Mouse (Mus musculus) bone marrow, adult 2 months (tissue): ENCODE data around the gene Dvl3. TPM values are rescaled to one million over a fixed set of nuclear protein-coding genes. Genes with fewer than 3 reads are reported as not detected.
"Not testable (repeated sequence)": the region's sequence is repeated elsewhere in the genome, so short reads cannot be mapped to it uniquely, and the experiment has no call there.

Source experiments
- H3K27ac ChIP-seq: fragments of 200-500 bp; 2 replicates; pipeline ENCODE4 v1.5.1; 2012; ENCODE audit warnings: low read depth, mild to moderate bottlenecking, control low read depth, inconsistent platforms, low read length; ENCODE audit not compliant: control insufficient read depth, poor library complexity, insufficient read depth
- H3K4me1 ChIP-seq: fragments of 200-500 bp; 2 replicates; pipeline ENCODE4 v1.6.1; 2011; ENCODE audit warnings: low read length; ENCODE audit not compliant: control insufficient read depth, insufficient read depth
- H3K4me3 ChIP-seq: fragments of 200-500 bp; replicated peaks from 2 replicates; pipeline ENCODE3; 2011; ENCODE audit warnings: mild to moderate bottlenecking, low read depth, low read length, control low read depth; ENCODE audit not compliant: control insufficient read depth
- CTCF ChIP-seq: fragments of 200-500 bp; IDR thresholded peaks from 2 replicates; pipeline ENCODE4 v1.5.1; 2011; ENCODE audit warnings: low read length, control low read depth; ENCODE audit not compliant: control insufficient read depth, insufficient read depth
- POLR2A ChIP-seq: fragments of 200-500 bp; IDR thresholded peaks from 2 replicates; pipeline ENCODE4 v1.6.1; 2011; ENCODE audit warnings: low read depth, mild to moderate bottlenecking, control low read depth, low read length, borderline replicate concordance; ENCODE audit not compliant: control insufficient read depth
- WGBS: fragments of 180-500 bp; shearing (Covaris S2); methylation state at CpG from one replicate; pipeline ENCODE4 v1.1.7; 2018; 5-methylcytosine and 5-hydroxymethylcytosine counted together
- polyA plus RNA-seq: library from polyadenylated mRNA; stranded (reverse); fragments of >200 nt; gene quantifications from 2 replicates; pipeline ENCODE4 v1.2.4, GENCODE M21; 2011; ENCODE audit warnings: low replicate concordance; ENCODE audit not compliant: missing spikeins, insufficient read depth, insufficient read length

The Dvl3 gene
- polyA plus RNA-seq, 1 experiment: 19.5 TPM

GRCm38 (mm10) chr16:20478504-20478903 lies 38.3 kb upstream of the Dvl3 start:
- Histone ChIP-seq H3K4me3 (no peak overlapping the region), H3K27ac (no peak overlapping the region), H3K4me1 (no peaks in the 10 kb centered on the region)
- 80% methylated on average over 2 of the region's 2 CpGs for WGBS
- TF ChIP-seq POLR2A (no peak), CTCF (no peak)

DNA sequence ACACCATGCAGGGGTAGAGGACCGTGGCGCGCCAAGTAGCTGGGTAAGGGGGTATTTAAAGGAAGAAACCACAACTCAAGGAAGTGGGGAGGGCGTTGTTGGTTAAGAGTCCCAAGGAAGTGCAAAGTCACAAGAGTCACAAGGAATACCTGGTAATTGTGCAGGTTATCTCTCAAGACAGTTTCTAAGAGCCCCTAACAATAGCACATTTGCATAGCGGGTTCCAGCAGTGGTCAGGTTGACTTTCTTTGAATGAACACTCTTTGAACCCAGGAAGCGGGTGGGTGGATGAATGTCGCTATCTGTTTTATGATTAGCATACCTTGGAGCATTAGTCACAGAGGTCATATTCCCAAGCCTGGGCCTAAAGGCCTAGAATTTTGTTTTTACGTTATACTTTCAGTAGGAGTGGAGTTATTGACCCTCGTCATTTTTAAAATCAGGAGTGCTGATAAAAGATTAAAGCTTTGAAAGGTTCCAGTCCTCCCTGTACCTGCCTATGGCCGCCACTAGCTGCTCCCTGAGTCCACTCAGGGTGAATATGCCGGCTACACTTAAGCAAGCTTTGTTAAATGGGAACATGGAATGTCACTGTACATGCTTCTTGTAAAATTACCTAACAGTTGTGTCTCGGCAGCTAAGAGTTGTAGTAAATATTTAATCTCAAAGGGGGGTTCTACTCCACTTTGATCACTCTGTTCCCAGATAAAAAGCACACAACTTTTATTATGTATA lies 37.6 kb upstream of the Dvl3 start:
- H3K4me3 ChIP-seq, H3K27ac ChIP-seq, H3K4me1 ChIP-seq: not testable (repeated sequence)
- WGBS: 81% methylated on average over 12 of the region's 12 CpGs

DNA sequence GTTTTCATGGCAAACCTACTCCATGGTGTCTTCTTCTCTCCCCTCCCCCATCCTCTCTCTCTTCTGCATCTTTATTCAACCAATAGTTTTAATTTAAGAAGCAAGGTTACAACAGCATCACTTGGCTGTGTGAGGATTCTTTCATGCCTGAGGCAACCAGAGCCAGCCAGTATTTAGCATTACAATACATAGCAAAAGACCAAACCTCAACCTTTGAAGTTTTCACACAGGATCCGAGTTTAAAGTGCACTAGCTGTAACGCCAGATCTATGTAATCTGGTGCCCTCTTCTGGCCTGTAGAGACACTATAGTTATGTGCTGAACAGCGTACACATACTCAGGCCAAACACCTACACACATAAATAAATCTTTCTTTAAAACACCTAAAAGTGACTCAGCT lies 36.7 kb upstream of the Dvl3 start:
- Histone ChIP-seq H3K27ac (no peak overlapping the region), H3K4me1 (no peaks in the 10 kb centered on the region), H3K4me3 (no peak overlapping the region)
- WGBS: 22% methylated on average over 3 of the region's 3 CpGs
- TF ChIP-seq POLR2A (no peak), CTCF (no peak)

- WGBS: 55% methylated on average over 2 of the region's 2 CpGs
- no peak for TF ChIP-seq CTCF
- TF ChIP-seq POLR2A: no peak
- H3K4me1 ChIP-seq: no peaks in the 10 kb centered on the region
- H3K27ac ChIP-seq: no peak overlapping the region
- no peak overlapping the region for H3K4me3 ChIP-seq
Observed at GRCm38 (mm10) chr16:20481746-20482145, 35.0 kb upstream of the Dvl3 start.

DNA sequence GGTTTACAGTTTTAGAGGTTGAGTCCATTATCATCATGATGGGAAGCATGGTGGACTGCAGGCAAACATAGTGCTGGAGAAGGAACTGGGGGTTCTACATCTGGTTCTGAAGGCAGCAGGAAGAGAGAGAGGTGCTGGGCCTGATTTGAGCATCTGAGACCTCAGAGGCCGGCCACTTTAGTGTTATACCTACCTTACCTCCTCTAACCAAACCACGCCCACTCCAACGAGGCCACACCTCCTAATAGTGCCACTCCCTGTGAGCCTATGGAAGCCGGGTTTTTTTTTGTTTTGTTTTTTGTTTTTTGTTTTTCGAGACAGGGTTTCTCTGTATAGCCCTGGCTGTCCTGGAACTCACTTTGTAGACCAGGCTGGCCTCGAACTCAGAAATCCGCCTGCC lies 33.1 kb upstream of the Dvl3 start:
- not testable (repeated sequence) for H3K27ac ChIP-seq, H3K4me3 ChIP-seq, H3K4me1 ChIP-seq
- 78% methylated on average over 7 of the region's 7 CpGs for WGBS

- no peak overlapping the region for H3K27ac ChIP-seq
- 58% methylated on average over 4 of the region's 4 CpGs for WGBS
Observed at GRCm38 (mm10) chr16:20485061-20485460, 31.7 kb upstream of the Dvl3 start.

DNA sequence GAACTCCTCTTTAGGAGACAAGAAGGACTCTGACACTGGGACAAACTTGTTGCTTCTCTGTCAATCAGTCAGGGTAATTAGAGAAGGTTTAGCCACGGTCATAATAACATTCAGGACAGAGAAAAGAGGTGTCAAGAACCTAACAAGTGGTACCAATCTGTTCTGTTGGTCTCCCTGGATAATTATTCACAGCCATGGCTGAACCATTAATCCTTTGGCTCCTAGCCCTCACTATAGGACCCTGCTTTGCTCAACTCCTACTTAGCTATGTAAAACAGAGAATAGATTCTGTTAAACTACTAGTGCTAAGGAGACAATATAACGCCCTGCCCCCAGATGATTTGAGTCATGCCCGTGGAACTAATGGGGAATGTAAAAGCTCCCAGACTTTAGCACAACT lies 30.7 kb upstream of the Dvl3 start:
- 66% methylated on average over 3 of the region's 3 CpGs for WGBS
- H3K4me3 ChIP-seq: no peak overlapping the region
- no peaks in the 10 kb centered on the region for H3K4me1 ChIP-seq
- no peak overlapping the region for H3K27ac ChIP-seq
- TF ChIP-seq POLR2A: no peak
- no peak for TF ChIP-seq CTCF

More at GRCm38 (mm10) chr16:20485061-20485460, 31.7 kb upstream of the Dvl3 start:
- H3K4me1 ChIP-seq: no peaks in the 10 kb centered on the region
- TF ChIP-seq POLR2A: no peak
- TF ChIP-seq CTCF: no peak
- no peak overlapping the region for H3K4me3 ChIP-seq

DNA sequence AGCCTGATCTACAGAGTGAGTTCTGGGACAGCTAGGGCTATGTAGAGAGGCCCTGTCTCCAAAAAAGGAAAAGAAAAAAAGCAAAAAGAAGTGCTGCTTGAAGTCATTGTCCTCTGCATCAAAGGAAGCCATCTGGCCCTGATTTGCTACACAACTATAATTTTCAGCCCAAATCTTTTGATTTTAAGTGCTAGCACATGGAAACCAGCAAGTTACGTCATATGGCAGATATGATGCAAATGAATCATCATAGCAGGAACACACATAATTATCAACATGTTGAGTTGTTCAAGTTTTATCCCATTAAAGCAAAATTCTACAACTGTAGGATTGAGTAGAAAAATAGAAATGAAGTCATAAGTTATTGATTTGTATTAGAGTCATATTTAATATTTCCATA lies 28.6 kb upstream of the Dvl3 start:
- 80% methylated on average over 1 of the region's 1 CpGs for WGBS
- TF ChIP-seq CTCF (no peak), POLR2A (no peak)
- Histone ChIP-seq H3K4me3 (no peak overlapping the region), H3K27ac (no peak overlapping the region), H3K4me1 (no peaks in the 10 kb centered on the region)

DNA sequence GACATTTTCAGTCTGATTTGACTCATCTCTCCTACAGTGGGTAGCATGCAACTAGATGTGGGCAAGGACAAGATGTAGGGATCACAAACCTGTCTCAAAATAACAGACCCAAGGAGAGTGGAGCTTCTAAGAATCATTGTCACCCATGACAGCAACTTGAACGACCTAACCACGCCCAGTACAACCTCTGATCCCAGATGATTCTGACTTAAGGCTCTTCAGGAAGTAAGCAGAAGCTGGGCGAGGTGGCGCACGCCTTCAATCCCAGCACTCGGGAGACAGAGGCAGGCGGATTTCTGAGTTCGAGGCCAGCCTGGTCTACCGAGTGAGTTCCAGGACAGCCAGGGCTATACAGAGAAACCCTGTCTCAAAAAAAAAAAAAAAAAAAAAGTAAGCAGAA lies 28.0 kb upstream of the Dvl3 start:
- H3K27ac ChIP-seq, H3K4me3 ChIP-seq, H3K4me1 ChIP-seq: not testable (repeated sequence)
- 74% methylated on average over 9 of the region's 9 CpGs for WGBS
